Mouse (Mus musculus) heart, embryonic 12.5 days (tissue): ENCODE measurements at regions not wholly inside any gene's neighbourhood (a gene's known extent, or its start where the extent isn't known, plus 50 kb on each side); places are given as distances from the start of the nearest gene placed in this dataset.

ENCODE experiments used
- ATAC-seq: fragments of 200-750 bp; cut with Nextera tagmentation; 2 replicates; pipeline ENCODE4 v1.8.0; 2017; ENCODE audit warnings: moderate TSS enrichment, moderate library complexity; ENCODE audit not compliant: insufficient number of reproducible peaks, low FRiP score
- H3K27ac ChIP-seq: fragments of 300-500 bp; sonication (generic); 2 replicates; pipeline ENCODE4 v1.5.1; 2016; ENCODE audit warnings: mild to moderate bottlenecking, moderate library complexity; ENCODE audit not compliant: poor library complexity, severe bottlenecking
- H3K27me3 ChIP-seq: fragments of 300-500 bp; sonication (generic); replicated peaks from 2 replicates; pipeline ENCODE4 v1.6.1; 2016; ENCODE audit warnings: mild to moderate bottlenecking, moderate library complexity
- H3K36me3 ChIP-seq: fragments of 300-500 bp; sonication (generic); 2 replicates; pipeline ENCODE4 v1.6.1; 2016; ENCODE audit warnings: mild to moderate bottlenecking, moderate library complexity
- H3K4me1 ChIP-seq: fragments of 300-500 bp; sonication (generic); replicated peaks from 2 replicates; pipeline ENCODE4 v1.6.1; 2016; ENCODE audit warnings: mild to moderate bottlenecking
- H3K4me2 ChIP-seq: fragments of 300-500 bp; sonication (generic); 2 replicates; pipeline ENCODE4 v1.6.1; 2016; ENCODE audit warnings: mild to moderate bottlenecking, moderate library complexity
- H3K4me3 ChIP-seq: fragments of 300-500 bp; sonication (generic); 2 replicates; pipeline ENCODE4 v1.5.1; 2016; ENCODE audit warnings: mild to moderate bottlenecking
- H3K9ac ChIP-seq: fragments of 300-500 bp; sonication (generic); 2 replicates; pipeline ENCODE4 v1.6.1; 2016; ENCODE audit warnings: mild to moderate bottlenecking, moderate library complexity
- H3K9me3 ChIP-seq: fragments of 300-500 bp; sonication (generic); replicated peaks from 2 replicates; pipeline ENCODE4 v1.6.1; 2016; ENCODE audit warnings: mild to moderate bottlenecking, moderate library complexity
- WGBS: fragments of 180-500 bp; shearing (Covaris S2); methylation state at CpG from one replicate; pipeline ENCODE4 v1.1.7; 2016; 5-methylcytosine and 5-hydroxymethylcytosine counted together

GRCm38 (mm10) chr2:148210813-148211212, 164.0 kb upstream of the Foxa2 start:
- 67% methylated on average over 2 of the region's 2 CpGs for WGBS
- no peak overlapping the region for H3K4me3 ChIP-seq
- 0 out of 2 replicates have a peak, but pooled peaks cover 2% of the 10 kb centered on the region for H3K27me3 ChIP-seq
- no peaks in the 10 kb centered on the region for H3K9me3 ChIP-seq
- no peak overlapping the region for H3K4me2 ChIP-seq
- H3K4me1 ChIP-seq: no peaks in the 10 kb centered on the region
- ATAC-seq: no peak
- H3K27ac ChIP-seq: no peak overlapping the region
- H3K36me3 ChIP-seq: no peaks in the 10 kb centered on the region
- no peak overlapping the region for H3K9ac ChIP-seq

- ATAC-seq: no peak
Observed at GRCm38 (mm10) chr2:148217136-148217535, 170.4 kb upstream of the Foxa2 start.

GRCm38 (mm10) chr2:148233691-148234300, 161.3 kb upstream of the Sstr4 start:
- H3K4me3 ChIP-seq: no peak overlapping the region
- H3K4me1 ChIP-seq: peaks cover 6% of the 10 kb centered on the region
- H3K4me2 ChIP-seq: no peak overlapping the region
- H3K27me3 ChIP-seq: no peaks in the 10 kb centered on the region
- no peaks in the 10 kb centered on the region for H3K36me3 ChIP-seq
- no peaks in the 10 kb centered on the region for H3K9me3 ChIP-seq
- no peak for ATAC-seq
- no peak overlapping the region for H3K27ac ChIP-seq
- H3K9ac ChIP-seq: no peak overlapping the region
- WGBS: 76% methylated on average over 1 of the region's 1 CpGs

More at GRCm38 (mm10) chr2:148217136-148217535, 170.4 kb upstream of the Foxa2 start:
- H3K4me2 ChIP-seq: no peak overlapping the region
- no peaks in the 10 kb centered on the region for H3K4me1 ChIP-seq
- H3K9ac ChIP-seq: no peak overlapping the region
- no peaks in the 10 kb centered on the region for H3K9me3 ChIP-seq
- no peaks in the 10 kb centered on the region for H3K36me3 ChIP-seq
- WGBS: 72% methylated on average over 4 of the region's 4 CpGs
- H3K27ac ChIP-seq: no peak overlapping the region
- 0 out of 2 replicates have a peak, but pooled peaks cover 2% of the 10 kb centered on the region for H3K27me3 ChIP-seq
- H3K4me3 ChIP-seq: no peak overlapping the region

- Histone ChIP-seq H3K27me3 (no peaks in the 10 kb centered on the region), H3K9me3 (no peaks in the 10 kb centered on the region), H3K4me3 (no peak overlapping the region), H3K4me2 (no peak overlapping the region), H3K4me1 (peaks cover 7% of the 10 kb centered on the region), H3K36me3 (no peaks in the 10 kb centered on the region), H3K9ac (no peak overlapping the region), H3K27ac (no peak overlapping the region)
- 75% methylated on average over 4 of the region's 4 CpGs for WGBS
- no peak for ATAC-seq
Observed at GRCm38 (mm10) chr2:148237121-148237520, 158.0 kb upstream of the Sstr4 start.

- Histone ChIP-seq H3K27ac (no peak overlapping the region), H3K4me2 (no peak overlapping the region), H3K4me1 (peaks cover 7% of the 10 kb centered on the region), H3K9me3 (no peaks in the 10 kb centered on the region), H3K4me3 (no peak overlapping the region), H3K36me3 (no peaks in the 10 kb centered on the region), H3K9ac (no peak overlapping the region), H3K27me3 (no peaks in the 10 kb centered on the region)
- ATAC-seq: no peak
- 32% methylated on average over 3 of the region's 3 CpGs for WGBS
Observed at GRCm38 (mm10) chr2:148239046-148239445, 156.1 kb upstream of the Sstr4 start.

GRCm38 (mm10) chr2:148242242-148242641, 152.9 kb upstream of the Sstr4 start:
- no peaks in the 10 kb centered on the region for H3K36me3 ChIP-seq
- H3K27ac ChIP-seq: no peak overlapping the region
- ATAC-seq: no peak
- no peaks in the 10 kb centered on the region for H3K9me3 ChIP-seq
- H3K27me3 ChIP-seq: no peaks in the 10 kb centered on the region
- WGBS: 84% methylated on average over 4 of the region's 4 CpGs
- no peak overlapping the region for H3K4me2 ChIP-seq
- no peak overlapping the region for H3K4me3 ChIP-seq
- H3K4me1 ChIP-seq: peaks cover 7% of the 10 kb centered on the region
- H3K9ac ChIP-seq: no peak overlapping the region

GRCm38 (mm10) chr2:148245575-148245974, 149.6 kb upstream of the Sstr4 start:
- Histone ChIP-seq H3K9me3 (no peaks in the 10 kb centered on the region), H3K36me3 (no peaks in the 10 kb centered on the region), H3K9ac (no peak overlapping the region), H3K27ac (no peak overlapping the region), H3K4me3 (no peak overlapping the region), H3K4me1 (no peaks in the 10 kb centered on the region), H3K4me2 (no peak overlapping the region), H3K27me3 (no peaks in the 10 kb centered on the region)
- WGBS: 67% methylated on average over 2 of the region's 2 CpGs
- ATAC-seq: no peak

GRCm38 (mm10) chr2:148250902-148251301, 144.2 kb upstream of the Sstr4 start:
- Histone ChIP-seq H3K4me2 (no peak overlapping the region), H3K27ac (no peak overlapping the region), H3K4me3 (no peak overlapping the region), H3K27me3 (no peaks in the 10 kb centered on the region), H3K36me3 (no peaks in the 10 kb centered on the region), H3K9ac (no peak overlapping the region), H3K9me3 (no peaks in the 10 kb centered on the region), H3K4me1 (no peaks in the 10 kb centered on the region)
- ATAC-seq: no peak
- WGBS: 87% methylated on average over 1 of the region's 1 CpGs

- H3K9me3 ChIP-seq: no peaks in the 10 kb centered on the region
- H3K4me1 ChIP-seq: no peaks in the 10 kb centered on the region
- no peak overlapping the region for H3K4me3 ChIP-seq
- H3K27ac ChIP-seq: no peak overlapping the region
- H3K4me2 ChIP-seq: no peak overlapping the region
- no peak for ATAC-seq
- H3K36me3 ChIP-seq: no peaks in the 10 kb centered on the region
- H3K9ac ChIP-seq: no peak overlapping the region
- H3K27me3 ChIP-seq: no peaks in the 10 kb centered on the region
Observed at GRCm38 (mm10) chr2:148255662-148256061, 139.5 kb upstream of the Sstr4 start.

- WGBS: 77% methylated on average over 3 of the region's 3 CpGs
- ATAC-seq: no peak
- Histone ChIP-seq H3K27ac (no peak overlapping the region), H3K9me3 (no peaks in the 10 kb centered on the region), H3K4me2 (no peak overlapping the region), H3K4me3 (no peak overlapping the region), H3K4me1 (no peaks in the 10 kb centered on the region), H3K36me3 (no peaks in the 10 kb centered on the region), H3K27me3 (0 out of 2 replicates have a peak, but pooled peaks cover 4% of the 10 kb centered on the region), H3K9ac (no peak overlapping the region)
Observed at GRCm38 (mm10) chr2:148264111-148264730, 130.9 kb upstream of the Sstr4 start.

GRCm38 (mm10) chr2:148279200-148279599, 115.9 kb upstream of the Sstr4 start:
- Histone ChIP-seq H3K36me3 (no peaks in the 10 kb centered on the region), H3K9ac (no peak overlapping the region), H3K27me3 (no peaks in the 10 kb centered on the region), H3K4me3 (no peak overlapping the region), H3K4me2 (no peak overlapping the region), H3K9me3 (no peaks in the 10 kb centered on the region), H3K4me1 (no peaks in the 10 kb centered on the region), H3K27ac (no peak overlapping the region)
- WGBS: 82% methylated on average over 3 of the region's 3 CpGs
- ATAC-seq: no peak

- Histone ChIP-seq H3K9ac (no peak overlapping the region), H3K27ac (no peak overlapping the region), H3K4me1 (no peaks in the 10 kb centered on the region), H3K4me3 (no peak overlapping the region), H3K27me3 (no peaks in the 10 kb centered on the region), H3K4me2 (no peak overlapping the region), H3K9me3 (0 out of 2 replicates have a peak, but pooled peaks cover 4% of the 10 kb centered on the region), H3K36me3 (no peaks in the 10 kb centered on the region)
- no peak for ATAC-seq
- WGBS: 50% methylated on average over 3 of the region's 3 CpGs
Observed at GRCm38 (mm10) chr2:148290326-148290725, 104.8 kb upstream of the Sstr4 start.
